Mouse (Mus musculus): ENCODE results near the gene Itk.
A peak's percentile ranks its signal among the peaks of the same experiment; 100 is the strongest.

The Itk gene

DNA sequence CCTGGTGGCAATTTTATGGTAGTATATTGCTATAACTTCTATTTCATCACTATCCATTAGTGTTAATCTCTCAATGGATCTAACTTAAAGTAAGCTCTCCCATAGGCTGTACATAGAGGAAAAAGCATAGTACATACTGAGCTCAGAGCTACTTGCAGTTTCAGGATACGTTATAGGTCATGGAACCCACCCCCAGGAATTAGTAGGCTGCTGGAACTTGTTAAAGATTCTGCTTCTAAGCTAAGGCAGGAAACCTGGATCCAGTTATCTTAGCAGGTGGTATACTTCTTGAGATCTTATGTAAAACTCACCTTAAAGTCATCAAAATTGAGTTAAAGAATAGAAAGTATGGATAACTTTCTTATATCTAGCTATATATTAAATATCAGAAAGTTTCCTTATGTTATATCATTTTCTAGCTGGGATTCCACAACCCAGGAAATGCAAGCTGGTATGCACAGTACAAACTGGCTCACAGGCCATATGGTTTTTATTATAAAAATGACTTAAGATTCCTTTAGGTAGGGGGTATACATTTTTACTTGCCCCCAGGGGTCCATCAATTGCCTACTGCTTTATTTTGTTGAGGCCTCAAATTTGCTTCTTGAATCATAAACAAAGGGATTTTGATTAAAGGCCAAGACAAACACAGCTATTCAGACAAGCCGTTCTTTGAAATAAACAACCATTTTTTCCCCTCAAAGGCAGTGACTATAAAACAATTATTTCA, 39.5 kb downstream of the Itk start:
- DNase-seq, result no peak

DNA sequence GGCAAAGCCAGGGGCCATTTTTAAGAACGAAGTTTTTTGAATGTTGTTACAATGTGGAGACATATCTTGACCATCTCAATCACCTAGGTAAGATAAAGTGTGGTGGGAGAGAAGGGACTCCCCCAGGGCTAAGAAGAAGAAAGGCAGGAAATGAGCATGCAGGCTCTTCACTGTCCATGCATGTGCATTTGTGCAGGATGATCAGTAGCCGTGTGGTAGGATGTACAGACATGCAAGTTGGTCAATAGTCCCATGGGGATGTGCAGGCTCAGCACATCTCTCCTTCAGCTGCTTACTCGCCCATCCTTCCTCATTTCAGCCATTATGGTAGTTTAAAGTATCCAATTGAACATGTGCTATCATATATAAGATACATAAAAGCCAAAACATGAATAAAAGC, 40.9 kb downstream of the Itk start:
- DNase-seq, result peak in 1 of 2 experiments; percentile 13

DNA sequence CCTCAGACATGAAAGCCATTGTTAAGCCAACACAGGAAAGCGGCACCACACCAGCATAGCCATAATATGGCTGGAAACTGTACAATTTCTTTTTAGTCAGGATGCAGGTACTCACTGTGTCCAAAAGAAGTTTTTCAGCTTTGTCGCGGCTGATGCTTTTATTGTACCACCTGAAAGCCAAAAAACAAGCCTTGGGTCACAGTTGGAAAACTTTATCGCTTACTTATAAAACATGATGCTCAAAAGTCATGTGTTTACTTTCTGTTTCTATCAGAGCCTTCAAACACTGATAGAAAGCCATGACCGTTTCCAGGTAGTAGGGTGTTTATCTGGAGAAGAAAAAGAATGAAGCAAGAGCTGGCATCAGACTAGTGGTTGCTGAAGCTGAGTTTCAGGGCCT, 41.6 kb downstream of the Itk start:
- DNase-seq, result no peak

DNA sequence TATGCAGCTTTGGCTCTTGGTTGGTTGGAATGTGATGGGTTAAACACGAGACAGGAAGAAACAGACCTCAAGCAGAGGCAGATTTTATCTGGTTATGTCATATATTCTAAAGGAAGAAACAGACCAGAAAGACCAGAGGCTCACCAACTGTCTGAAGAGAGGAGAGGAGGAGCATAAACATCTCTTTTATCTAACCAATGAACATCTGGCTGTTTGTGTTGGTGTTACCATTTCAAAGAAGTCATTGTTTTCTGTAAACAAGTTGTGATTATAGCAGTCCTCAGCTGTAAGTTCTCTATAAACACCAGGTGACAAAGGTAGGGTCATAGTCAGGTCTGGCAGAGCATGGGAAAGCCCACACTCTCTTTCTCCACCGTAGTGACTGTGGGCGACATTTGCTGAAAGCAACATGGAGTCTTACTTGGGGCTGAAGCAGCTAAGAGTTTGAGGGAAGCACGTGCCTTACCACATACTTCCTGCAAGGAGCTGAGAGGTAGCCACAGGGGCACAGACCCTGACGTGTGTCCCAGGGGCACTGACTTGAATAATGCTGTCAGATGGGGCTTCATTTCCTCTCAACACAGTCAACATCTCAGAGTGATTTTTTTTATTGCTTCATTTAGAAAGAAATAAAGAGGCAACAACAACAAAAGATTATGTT, 45.3 kb downstream of the Itk start:
- peak; percentile 72 to 78 for DNase-seq

DNA sequence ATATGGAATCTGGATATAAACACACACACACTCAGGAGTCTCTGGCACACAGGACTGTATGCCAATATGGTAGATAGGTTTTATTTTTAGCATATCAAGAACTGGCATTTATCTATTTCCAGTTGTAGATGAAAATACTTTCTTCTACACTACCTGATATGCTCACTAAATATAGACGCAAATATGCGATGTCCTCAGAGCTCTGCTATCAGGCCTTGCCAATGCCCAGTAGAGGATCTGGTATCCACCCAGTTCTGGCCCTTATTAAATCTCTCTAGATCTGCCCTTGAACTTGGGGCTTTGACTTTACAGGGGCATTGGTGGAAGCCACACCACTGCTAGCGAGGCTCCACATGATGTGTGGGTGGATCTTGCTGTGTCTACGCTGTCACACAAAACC, 47.4 kb downstream of the Itk start:
- no peak for DNase-seq

DNA sequence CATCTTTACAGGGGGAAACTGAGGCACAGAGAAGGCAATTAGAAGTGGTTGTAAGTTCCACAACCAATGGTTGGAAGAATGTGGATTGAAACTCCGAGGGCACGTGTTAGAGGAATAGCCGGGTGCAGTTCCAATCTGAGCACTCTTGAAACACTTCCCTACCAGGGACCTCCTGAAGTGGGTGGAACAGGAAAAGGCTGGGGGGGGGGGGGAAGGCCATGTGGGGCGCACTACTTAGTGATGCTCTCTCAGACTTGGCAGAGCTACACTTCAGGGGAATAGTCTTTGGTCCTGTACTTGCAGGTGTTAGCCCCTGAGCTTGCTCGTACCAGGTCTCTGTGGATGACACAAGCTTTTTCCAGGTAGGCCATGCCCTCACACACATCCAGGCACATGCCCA, 53.3 kb downstream of the Itk start:
- DNase-seq, result no peak

DNA sequence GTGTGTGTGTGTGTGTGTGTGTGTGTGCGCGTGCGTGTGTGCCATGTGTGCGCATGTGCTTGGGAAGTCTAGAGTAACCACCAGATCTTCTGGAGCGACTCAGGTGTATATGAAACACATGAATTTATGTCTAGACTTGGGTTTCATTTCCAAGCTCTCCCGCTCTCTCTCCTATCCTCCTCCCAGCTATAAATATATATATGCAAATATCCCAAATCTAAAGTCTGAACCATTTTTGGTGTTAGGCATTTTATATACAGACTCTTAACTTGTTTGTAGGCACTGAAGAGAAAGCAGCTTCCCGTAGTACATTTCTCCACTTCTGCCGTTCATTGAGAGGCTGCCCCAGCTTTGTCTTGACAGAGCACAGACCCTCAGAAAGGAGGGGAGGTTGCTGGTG, 57.1 kb downstream of the Itk start:
- no peak for DNase-seq

DNA sequence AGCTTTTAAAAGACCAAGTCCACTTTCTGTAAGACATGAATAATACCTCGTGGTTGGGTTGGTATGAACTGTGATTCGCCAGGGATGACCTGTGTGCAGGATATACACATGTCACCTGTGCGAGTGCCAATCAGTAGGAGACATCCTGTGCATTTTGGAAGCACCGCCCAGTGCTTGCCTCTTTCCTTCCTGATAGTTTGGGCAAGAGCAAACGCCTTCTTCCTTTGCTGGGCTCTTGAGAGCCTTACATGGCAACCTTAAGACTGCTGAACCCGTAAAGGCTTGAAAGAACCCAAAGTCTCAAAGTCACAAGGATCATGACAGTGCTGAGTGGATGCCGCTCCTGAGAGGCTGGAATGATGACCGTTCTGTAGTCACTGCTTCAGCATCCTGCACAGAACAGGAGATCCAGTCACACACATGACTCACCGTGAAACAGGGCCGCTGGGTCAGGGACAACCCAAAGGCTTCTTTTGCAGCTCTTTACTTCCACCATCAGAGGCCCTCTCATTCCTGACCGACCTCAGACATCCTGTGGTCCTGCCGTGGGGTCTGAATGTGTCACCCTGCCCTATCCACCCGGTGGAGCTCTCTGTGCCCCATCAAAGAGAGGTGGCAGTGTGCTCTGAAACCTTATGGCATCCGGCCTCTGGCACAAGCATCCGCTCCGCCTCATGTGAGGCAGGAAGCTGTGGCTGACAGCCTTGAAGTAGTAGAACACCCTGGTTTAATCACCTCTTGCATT, 62.9 kb downstream of the Itk start:
- DNase-seq, result peak; percentile 73 to 77

DNA sequence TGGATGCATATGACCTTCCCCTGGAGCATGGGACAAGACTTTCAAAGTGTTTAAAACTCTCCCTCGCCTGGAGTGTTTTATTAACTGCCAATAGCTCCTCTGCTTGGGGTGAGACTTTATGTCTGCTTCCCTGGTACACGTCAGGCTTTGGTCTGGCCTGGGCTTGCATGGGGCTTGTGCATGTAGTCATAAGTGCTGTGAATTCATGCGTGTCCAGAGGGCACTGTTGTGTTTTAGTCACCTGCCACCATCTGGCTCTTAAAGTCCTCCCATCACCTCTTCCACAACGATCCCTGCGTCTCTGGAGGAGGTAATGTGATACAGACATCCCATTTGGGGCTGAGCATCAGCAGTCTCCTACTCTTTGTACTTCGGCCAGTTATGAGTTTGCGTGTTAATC, 67.8 kb downstream of the Itk start:
- no peak for DNase-seq

DNA sequence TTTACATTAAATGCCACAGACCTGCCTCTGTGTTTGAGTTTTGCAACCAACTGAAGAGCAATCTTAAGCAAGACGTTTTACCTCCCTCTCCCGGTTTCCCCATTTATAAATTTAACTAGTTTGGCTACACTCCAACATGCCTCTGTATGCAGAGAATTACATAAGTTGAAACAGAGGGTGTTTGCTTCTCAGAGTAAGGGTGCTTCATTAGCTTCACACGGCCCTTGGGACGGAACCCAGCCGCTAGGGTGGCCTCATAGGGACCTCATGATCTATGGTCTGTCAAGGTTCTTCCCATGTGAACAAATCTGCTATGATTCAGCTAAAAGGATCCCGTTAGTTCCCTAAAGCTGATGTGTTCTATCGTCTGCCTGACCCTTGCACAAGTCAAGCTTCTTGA, 74.8 kb downstream of the Itk start:
- DNase-seq, result no peak

DNA sequence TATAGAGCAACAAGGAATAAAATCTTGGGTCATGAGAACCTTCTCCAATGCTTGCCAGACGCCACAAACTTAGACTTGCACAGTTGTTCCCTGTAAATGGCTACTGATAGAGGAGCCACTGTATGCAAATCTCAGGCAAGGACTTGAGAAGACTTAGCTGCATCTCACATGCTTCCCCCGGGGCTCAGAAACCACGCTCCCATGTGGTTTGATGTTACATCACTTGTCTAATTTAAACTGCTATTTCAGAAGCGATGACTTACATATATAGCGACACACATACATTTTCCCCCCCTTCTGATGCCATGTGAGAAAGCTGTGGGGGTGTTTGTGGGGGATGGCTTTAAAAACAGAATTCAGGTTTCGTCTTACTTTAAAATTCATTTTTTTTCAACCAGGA, 75.5 kb downstream of the Itk start:
- peak; percentile 78 to 82 for DNase-seq

DNA sequence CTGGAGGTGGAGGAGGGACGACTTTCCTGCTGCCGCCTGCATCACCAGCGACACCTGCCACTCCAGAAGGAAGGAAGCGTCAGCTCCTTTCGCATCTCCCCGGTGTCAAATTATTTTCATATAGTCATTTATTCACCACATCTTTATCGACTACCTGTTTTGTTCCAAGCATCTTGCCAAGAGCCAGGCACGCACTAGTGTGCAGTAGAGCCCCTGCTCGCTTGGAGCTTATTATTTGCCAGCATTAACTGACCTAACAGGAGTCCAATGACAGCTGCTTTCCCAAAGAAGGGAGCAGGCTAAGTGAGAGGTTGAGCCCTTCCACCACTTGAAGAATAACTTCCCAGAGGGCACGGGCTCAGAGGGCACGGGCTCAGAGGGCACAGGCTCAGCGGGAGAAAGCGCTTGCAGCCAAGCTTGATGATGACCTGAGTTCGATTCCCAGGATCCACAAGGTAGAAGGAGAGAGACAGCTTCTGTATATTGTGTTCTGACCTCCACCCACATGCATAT, 76.7 kb downstream of the Itk start, which contains the start of gene Cyfip2:
Gene Cyfip2 (minus strand): TSS at position 337 of the 513 bp plus-strand sequence.
- no peak for DNase-seq

DNA sequence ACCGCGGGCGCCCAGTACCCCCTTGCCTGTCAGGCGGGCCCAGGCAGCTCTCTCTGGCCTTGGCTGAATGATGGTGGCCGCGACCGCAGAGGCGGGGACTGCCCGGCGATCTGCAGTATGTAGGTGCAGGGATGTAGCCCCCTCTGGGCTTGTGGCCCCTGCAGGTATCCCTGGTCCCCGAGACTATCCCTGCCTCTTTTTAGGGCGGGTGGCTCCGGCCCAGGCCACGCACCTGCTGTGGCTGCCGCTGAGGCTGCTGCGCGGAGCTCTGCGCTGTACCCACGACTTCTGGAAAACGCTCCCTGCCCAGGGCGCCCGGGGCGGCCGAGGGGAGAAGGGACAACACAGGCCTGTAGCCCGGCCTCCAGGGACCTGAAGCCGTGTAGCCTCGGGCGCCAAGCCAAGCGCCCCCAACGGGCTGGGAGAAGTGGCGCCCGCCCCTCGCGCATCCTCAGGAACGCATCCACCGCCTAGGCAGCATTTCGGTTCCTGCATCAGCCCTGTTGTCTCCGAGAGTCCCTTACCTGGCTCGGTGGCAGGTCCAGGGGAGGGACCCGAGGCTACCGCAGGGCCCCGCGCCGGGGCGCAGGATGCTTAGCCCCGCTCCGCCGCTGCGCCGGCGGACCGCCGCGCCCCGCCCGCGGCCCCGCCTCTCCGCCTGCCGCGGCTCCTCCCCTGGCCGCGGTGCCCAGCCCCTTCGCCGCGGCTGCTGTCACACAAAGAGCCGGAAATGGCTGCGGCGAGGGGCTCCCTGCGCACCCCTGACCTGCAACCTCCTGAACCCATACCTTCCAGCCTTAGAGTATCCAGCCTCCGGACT, 77.4 kb downstream of the Itk start:
- peak; percentile 79 to 83 for DNase-seq

DNA sequence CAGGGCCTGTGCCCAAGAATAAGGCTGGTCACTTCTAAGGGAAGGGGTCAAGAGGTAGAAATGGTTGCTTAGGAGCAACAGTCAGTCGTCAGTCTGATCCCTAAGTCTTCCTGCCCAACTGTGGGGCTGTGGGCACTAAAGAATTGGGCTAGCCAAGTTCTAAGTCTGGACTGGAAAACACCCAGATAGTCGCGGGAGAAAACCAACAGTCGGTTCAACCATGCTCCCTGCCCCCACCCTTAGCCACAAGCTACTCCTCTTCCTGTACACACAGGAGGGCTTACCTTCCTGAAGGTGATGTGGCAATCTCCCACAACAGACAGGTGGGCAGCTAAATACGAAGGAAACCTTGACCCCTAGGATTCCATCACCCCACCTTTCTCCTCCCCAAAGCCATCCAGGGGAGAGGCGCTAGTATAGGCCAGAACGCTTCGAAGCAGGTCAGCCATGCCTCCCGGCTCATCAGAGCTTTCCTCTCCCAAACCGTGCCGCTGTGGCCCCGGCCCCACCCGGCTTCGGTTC, 78.1 kb downstream of the Itk start:
- peak; percentile 63 to 64 for DNase-seq

DNA sequence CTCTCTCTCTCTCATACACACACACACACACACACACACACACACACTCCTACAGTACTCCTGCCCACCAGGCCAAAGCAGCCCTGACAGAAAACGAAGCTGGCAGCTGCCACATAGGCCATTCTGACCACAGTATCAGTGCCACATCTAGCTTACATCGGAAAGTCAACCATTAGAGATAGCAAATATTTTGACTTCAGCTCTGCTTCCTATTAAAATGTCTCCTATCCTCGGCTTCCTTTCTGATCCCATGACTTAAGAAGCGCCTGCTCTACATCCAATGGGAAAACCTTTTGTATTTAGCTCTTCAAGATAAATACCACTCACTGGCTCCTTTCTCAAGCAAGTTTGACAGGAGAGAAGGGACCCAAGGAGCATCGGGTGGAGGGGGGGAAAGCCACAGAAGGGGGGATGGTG, 78.7 kb downstream of the Itk start:
- no peak for DNase-seq

DNA sequence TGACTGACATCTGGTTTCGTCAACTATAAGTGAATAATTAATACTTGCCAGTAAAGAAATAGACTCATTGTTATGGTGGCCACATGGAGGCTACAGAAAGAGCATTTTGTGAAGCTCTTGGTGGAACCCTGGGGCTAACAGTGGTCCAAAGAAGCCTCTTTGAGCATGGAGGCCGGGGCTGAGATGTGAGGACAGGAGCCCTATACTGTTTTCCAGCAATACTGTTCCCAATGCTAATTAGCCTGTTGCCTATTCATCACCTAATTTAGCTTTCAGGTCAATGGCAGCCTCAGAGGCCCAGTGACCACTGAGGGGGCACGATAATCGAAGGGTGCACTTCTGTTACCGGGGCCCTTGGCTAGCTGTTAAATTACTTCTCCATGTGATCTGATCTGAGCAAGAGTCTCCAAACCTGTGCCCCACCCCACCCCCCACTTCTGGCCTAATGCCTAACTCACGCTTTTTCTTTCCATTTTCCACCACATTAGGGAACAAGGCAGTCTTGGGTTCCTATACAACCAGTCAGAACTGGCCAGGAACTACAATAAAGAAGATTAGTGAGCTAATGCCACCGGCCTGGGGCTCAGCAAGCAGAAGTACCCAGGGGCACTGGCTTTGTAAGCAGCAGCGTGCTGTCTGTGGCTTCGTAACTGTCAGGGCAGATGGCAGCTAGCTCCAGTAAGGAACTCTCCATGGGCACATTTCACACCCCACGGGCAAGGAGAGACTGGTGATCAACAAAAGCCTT, 79.3 kb downstream of the Itk start:
- DNase-seq, result peak; percentile 38 to 40

DNA sequence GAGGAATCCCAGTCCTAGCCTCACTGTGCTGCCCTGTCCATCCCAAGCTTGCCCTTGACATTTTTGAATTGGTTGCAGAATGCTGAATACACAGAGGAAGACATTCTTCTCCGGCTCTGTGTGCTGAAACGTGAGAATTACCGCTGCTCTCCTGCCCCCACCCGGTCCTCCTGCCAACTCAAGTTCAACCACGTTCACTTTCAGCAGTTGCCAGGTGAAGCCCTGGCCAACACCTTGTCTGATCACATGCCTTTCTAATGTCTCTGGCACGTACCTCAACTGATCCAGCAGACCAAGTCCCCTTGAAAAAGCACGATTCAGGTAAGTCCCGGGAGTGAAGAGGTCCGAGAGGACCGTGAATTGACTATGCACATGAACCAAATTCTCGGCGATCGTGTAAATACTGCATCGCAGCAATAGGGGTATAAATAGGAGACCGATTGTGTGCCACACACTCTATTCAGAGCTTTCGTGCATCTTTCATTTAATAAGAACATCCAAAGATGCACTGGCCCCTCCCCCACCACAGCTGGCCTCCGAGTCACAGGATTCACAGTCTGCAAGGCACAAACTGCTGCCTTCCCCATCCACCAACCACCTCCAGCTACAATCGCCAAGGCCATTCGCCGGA, 80.1 kb downstream of the Itk start:
- peak; percentile 69 for DNase-seq

DNA sequence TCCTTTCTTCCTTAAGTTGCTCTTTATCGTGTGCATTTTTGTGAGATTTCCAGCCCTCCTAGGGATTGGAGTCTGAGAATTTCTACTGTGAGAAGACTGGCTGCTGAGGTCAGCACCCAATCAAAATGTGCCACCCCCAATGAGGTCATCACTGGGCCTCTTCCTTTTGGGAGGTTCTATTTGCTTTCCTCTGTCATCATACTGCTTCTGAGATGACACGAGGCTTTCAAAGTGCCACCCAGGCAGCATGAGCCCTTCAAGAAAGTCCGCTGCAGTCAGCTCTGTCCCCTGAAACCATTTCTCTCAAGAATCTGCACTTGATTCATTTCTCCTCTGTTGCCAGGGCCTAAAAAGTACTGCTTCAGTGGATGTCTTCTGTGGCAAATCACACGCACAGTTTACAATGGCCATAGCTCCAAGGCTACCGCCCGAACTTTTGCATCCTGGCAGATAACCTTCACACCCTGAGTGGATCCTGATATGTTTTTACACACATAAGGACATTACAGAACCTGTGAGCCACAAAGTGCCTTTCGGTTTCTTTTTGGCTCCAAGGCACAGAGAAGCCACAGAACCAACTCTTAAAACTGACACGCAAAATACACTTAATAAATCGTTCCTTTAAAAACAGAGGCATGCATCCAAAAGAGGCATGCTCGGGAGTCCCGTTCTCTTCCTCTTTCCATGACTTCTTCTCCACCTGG, 80.9 kb downstream of the Itk start:
- peak; percentile 54 to 56 for DNase-seq

DNA sequence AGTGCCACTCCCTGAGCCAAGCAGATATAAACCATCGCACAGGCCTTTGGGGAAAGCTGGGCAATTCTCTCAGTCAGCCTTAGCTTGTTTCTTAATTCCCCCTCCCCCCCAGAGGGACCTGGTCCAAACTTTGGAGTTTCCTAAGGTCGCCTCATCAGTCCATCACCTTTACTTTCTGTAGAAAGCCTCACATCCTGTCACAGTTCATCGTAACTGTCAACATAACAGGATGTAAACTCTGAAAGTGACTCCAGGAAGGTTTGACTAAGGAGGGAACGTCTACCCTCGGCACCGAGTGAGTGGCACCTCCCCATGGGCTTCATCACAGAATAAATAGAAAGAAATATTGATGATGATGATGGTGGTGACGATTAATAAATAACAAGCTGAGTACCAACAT, 81.5 kb downstream of the Itk start:
- peak; percentile 35 to 37 for DNase-seq

DNA sequence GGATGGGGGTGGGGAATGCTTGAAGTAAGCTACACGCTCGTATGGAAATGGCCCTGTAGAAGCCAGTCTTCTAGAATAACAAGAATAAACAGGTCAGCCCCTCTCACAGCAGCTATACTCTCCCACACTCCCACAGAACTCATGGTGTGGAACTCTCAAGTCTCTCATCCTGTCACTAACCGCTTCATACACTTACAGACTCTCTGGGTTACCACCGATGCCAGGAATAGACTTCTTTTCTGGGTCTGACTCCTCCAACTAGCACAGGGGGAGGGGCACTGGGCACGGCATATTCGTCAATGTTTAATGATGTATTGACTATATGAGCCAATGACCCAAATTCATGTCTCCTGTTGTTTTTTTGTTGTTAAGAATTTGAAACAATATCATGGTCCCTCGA, 82.5 kb downstream of the Itk start:
- DNase-seq, result peak; percentile 42 to 55
